Mouse (Mus musculus): ENCODE measurements around the gene Gm17087. TPM values are rescaled to one million over a fixed set of nuclear protein-coding genes. Genes with fewer than 3 reads are reported as not detected.

The Gm17087 gene
- polyA plus RNA-seq, 1 experiment, result 0.82 TPM

- Histone ChIP-seq H3K4me1 (ENCODE audit: control insufficient read depth, insufficient read depth, low read length) (no peaks in the 10 kb centered on the region), H3K9me3 (replicated peaks; ENCODE audit: control insufficient read depth, insufficient read depth, low read length, poor library complexity, severe bottlenecking) (no peaks in the 10 kb centered on the region), H3K27ac (ENCODE audit: insufficient read depth, low read length) (no peak overlapping the region)
Measured at GRCm38 (mm10) chr17:8562101-8562885, 4.5 kb downstream of the Gm17087 start.

GRCm38 (mm10) chr17:8557926-8558325, 8.8 kb downstream of the Gm17087 start:
- no peak overlapping the region for H3K4me3 ChIP-seq (ENCODE audit: low read depth, low read length)
- H3K9me3 ChIP-seq (replicated peaks; ENCODE audit: control insufficient read depth, insufficient read depth, low read length, poor library complexity, severe bottlenecking), result no peaks in the 10 kb centered on the region
- H3K27ac ChIP-seq (ENCODE audit: insufficient read depth, low read length), result no peak overlapping the region
- H3K36me3 ChIP-seq (ENCODE audit: control insufficient read depth, insufficient read depth, low read length, poor library complexity, severe bottlenecking), result no peaks in the 10 kb centered on the region
- no peak overlapping the region for H3K9ac ChIP-seq (ENCODE audit: low read depth, poor library complexity, severe bottlenecking)
- no peaks in the 10 kb centered on the region for H3K27me3 ChIP-seq (ENCODE audit: control insufficient read depth, insufficient read depth, low read length, poor library complexity, severe bottlenecking)
- TF ChIP-seq CTCF (IDR thresholded peaks at IDR 0.05; ENCODE audit: low read depth, low read length) (no peak), POLR2A (IDR thresholded peaks at IDR 0.05; ENCODE audit: insufficient read depth, low read length) (no peak)
- H3K4me1 ChIP-seq (ENCODE audit: control insufficient read depth, insufficient read depth, low read length), result no peaks in the 10 kb centered on the region

More at GRCm38 (mm10) chr17:8562101-8562885, 4.5 kb downstream of the Gm17087 start:
- no peaks in the 10 kb centered on the region for H3K36me3 ChIP-seq (ENCODE audit: control insufficient read depth, insufficient read depth, low read length, poor library complexity, severe bottlenecking)
- H3K27me3 ChIP-seq (ENCODE audit: control insufficient read depth, insufficient read depth, low read length, poor library complexity, severe bottlenecking), result no peaks in the 10 kb centered on the region
- H3K4me3 ChIP-seq (ENCODE audit: low read depth, low read length), result no peak overlapping the region
- TF ChIP-seq POLR2A (IDR thresholded peaks at IDR 0.05; ENCODE audit: insufficient read depth, low read length) (no peak), EP300 (IDR thresholded peaks at IDR 0.05; ENCODE audit: insufficient read depth, low read depth, low read length) (no peak)
- no peak overlapping the region for H3K9ac ChIP-seq (ENCODE audit: low read depth, poor library complexity, severe bottlenecking)

DNA sequence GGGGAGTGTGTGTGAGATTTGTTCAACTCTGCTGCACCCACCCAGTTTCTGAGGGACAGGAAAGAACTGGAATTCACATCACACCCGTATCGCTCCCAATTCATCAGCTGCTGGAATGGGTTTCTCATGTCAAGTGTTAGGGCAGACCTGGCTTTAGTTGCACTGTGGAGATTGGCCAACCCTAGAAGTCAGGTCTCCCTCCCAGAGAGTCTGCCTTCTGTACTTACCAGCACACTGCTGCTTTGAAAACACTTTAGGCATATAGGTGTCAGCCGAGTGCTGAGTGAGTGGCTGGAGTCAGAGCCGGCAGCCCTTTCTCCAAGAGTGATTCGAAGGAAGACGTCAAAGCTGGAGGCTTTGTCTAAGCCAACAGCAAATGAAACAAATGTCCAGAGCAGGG, 10.5 kb downstream of the Gm17087 start:
- Histone ChIP-seq H3K9me3 (replicated peaks; ENCODE audit: control insufficient read depth, insufficient read depth, low read length, poor library complexity, severe bottlenecking) (no peaks in the 10 kb centered on the region), H3K9ac (ENCODE audit: low read depth, poor library complexity, severe bottlenecking) (no peak overlapping the region), H3K27me3 (ENCODE audit: control insufficient read depth, insufficient read depth, low read length, poor library complexity, severe bottlenecking) (no peaks in the 10 kb centered on the region; the same call in 1 of the 2 replicates), H3K36me3 (ENCODE audit: control insufficient read depth, insufficient read depth, low read length, poor library complexity, severe bottlenecking) (no peaks in the 10 kb centered on the region), H3K4me1 (ENCODE audit: control insufficient read depth, insufficient read depth, low read length) (no peaks in the 10 kb centered on the region), H3K27ac (ENCODE audit: insufficient read depth, low read length) (no peak overlapping the region), H3K4me3 (ENCODE audit: low read depth, low read length) (no peak overlapping the region)
- TF ChIP-seq EP300 (IDR thresholded peaks at IDR 0.05; ENCODE audit: insufficient read depth, low read depth, low read length) (no peak), POLR2A (IDR thresholded peaks at IDR 0.05; ENCODE audit: insufficient read depth, low read length) (no peak), CTCF (IDR thresholded peaks at IDR 0.05; ENCODE audit: low read depth, low read length) (no peak)

- H3K4me1 ChIP-seq (ENCODE audit: control insufficient read depth, insufficient read depth, low read length), result no peaks in the 10 kb centered on the region
Measured at GRCm38 (mm10) chr17:8555785-8556184, 11.0 kb downstream of the Gm17087 start.

GRCm38 (mm10) chr17:8554219-8554618, 12.5 kb downstream of the Gm17087 start:
- no peak for TF ChIP-seq CTCF (IDR thresholded peaks at IDR 0.05; ENCODE audit: low read depth, low read length)
- no peak for TF ChIP-seq EP300 (IDR thresholded peaks at IDR 0.05; ENCODE audit: insufficient read depth, low read depth, low read length)
- no peak for TF ChIP-seq POLR2A (IDR thresholded peaks at IDR 0.05; ENCODE audit: insufficient read depth, low read length)
- Histone ChIP-seq H3K4me1 (ENCODE audit: control insufficient read depth, insufficient read depth, low read length) (no peaks in the 10 kb centered on the region), H3K27ac (ENCODE audit: insufficient read depth, low read length) (no peak overlapping the region), H3K4me3 (ENCODE audit: low read depth, low read length) (no peak overlapping the region), H3K36me3 (ENCODE audit: control insufficient read depth, insufficient read depth, low read length, poor library complexity, severe bottlenecking) (no peaks in the 10 kb centered on the region), H3K9ac (ENCODE audit: low read depth, poor library complexity, severe bottlenecking) (no peak overlapping the region), H3K9me3 (replicated peaks; ENCODE audit: control insufficient read depth, insufficient read depth, low read length, poor library complexity, severe bottlenecking) (no peaks in the 10 kb centered on the region), H3K27me3 (ENCODE audit: control insufficient read depth, insufficient read depth, low read length, poor library complexity, severe bottlenecking) (no peaks in the 10 kb centered on the region; the same call in 1 of the 2 replicates)

More at GRCm38 (mm10) chr17:8555785-8556184, 11.0 kb downstream of the Gm17087 start:
- H3K9ac ChIP-seq (ENCODE audit: low read depth, poor library complexity, severe bottlenecking), result no peak overlapping the region
- H3K4me3 ChIP-seq (ENCODE audit: low read depth, low read length), result no peak overlapping the region
- H3K9me3 ChIP-seq (replicated peaks; ENCODE audit: control insufficient read depth, insufficient read depth, low read length, poor library complexity, severe bottlenecking), result no peaks in the 10 kb centered on the region
- TF ChIP-seq POLR2A (IDR thresholded peaks at IDR 0.05; ENCODE audit: insufficient read depth, low read length) (no peak), EP300 (IDR thresholded peaks at IDR 0.05; ENCODE audit: insufficient read depth, low read depth, low read length) (no peak), CTCF (IDR thresholded peaks at IDR 0.05; ENCODE audit: low read depth, low read length) (no peak)
- no peaks in the 10 kb centered on the region for H3K36me3 ChIP-seq (ENCODE audit: control insufficient read depth, insufficient read depth, low read length, poor library complexity, severe bottlenecking)
- H3K27me3 ChIP-seq (ENCODE audit: control insufficient read depth, insufficient read depth, low read length, poor library complexity, severe bottlenecking), result no peaks in the 10 kb centered on the region; the same call in 1 of the 2 replicates
- H3K27ac ChIP-seq (ENCODE audit: insufficient read depth, low read length), result no peak overlapping the region

DNA sequence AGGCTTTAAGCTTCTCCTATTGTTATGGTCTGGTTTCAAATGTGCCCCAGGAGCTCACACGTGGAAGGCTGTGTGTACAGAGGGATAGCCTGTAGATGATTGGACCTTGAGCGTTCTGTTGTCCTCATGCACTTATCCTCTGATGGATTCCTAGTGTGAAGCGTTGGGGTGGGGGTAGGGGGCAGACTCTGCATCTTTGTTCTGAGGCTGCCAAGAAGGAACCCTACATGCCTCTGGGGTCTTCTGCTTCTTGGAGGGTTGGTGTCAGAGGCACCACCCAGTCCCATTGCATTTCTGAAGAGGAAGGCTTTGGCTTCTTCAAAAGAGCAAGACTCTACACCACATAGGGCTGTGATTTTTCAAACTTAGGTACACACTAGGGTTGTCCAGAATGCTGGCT, 13.1 kb downstream of the Gm17087 start:
- H3K27ac ChIP-seq (ENCODE audit: insufficient read depth, low read length), result no peak overlapping the region
- no peak for TF ChIP-seq CTCF (IDR thresholded peaks at IDR 0.05; ENCODE audit: low read depth, low read length)
- no peak for TF ChIP-seq POLR2A (IDR thresholded peaks at IDR 0.05; ENCODE audit: insufficient read depth, low read length)
- TF ChIP-seq EP300 (IDR thresholded peaks at IDR 0.05; ENCODE audit: insufficient read depth, low read depth, low read length), result no peak
- no peaks in the 10 kb centered on the region for H3K9me3 ChIP-seq (replicated peaks; ENCODE audit: control insufficient read depth, insufficient read depth, low read length, poor library complexity, severe bottlenecking)
- no peaks in the 10 kb centered on the region for H3K4me1 ChIP-seq (ENCODE audit: control insufficient read depth, insufficient read depth, low read length)
- no peak overlapping the region for H3K4me3 ChIP-seq (ENCODE audit: low read depth, low read length)
- no peak overlapping the region for H3K9ac ChIP-seq (ENCODE audit: low read depth, poor library complexity, severe bottlenecking)
- no peaks in the 10 kb centered on the region; the same call in 1 of the 2 replicates for H3K27me3 ChIP-seq (ENCODE audit: control insufficient read depth, insufficient read depth, low read length, poor library complexity, severe bottlenecking)
- no peaks in the 10 kb centered on the region for H3K36me3 ChIP-seq (ENCODE audit: control insufficient read depth, insufficient read depth, low read length, poor library complexity, severe bottlenecking)

All from ES-Bruce4 (cell line).